Mouse (Mus musculus): ENCODE data around the gene Prcd. TPM values are rescaled to one million over a fixed set of nuclear protein-coding genes. Genes with fewer than 3 reads are reported as not detected.

Prcd gene
- total and polyA plus RNA-seq, 3 experiments = not detected

GRCm38 (mm10) chr11:116613234-116613633 lies 40.1 kb upstream of the Prcd start:
- Histone ChIP-seq H3K9me3 (replicated peaks; ENCODE audit: low read length) (peaks cover 4% of the 10 kb centered on the region), H3K27me3 (replicated peaks) (no peaks in the 10 kb centered on the region), H3K9ac (ENCODE audit: insufficient read depth, low read depth) (no peak overlapping the region), H3K79me2 (replicated peaks; ENCODE audit: control insufficient read depth, extremely low read depth, insufficient read depth, poor library complexity, severe bottlenecking) (no peaks in the 10 kb centered on the region), H3K4me2 (ENCODE audit: insufficient read depth, low read depth, poor library complexity, severe bottlenecking) (no peak overlapping the region), H3K27ac (ENCODE audit: insufficient read depth, low read depth) (no peak overlapping the region), H3K4me1 (ENCODE audit: control insufficient read depth in 1 of 2, insufficient read depth in 2 of 2) (peaks cover 30 to 80% of the 10 kb centered on the region in 2 experiments), H3K4me3 (replicated peaks in 1 of 3; ENCODE audit: low read depth in 2 of 3, low read length in 2 of 3, poor library complexity in 1 of 3) (no peak overlapping the region), H3K36me3 (replicated peaks in 1 of 2; ENCODE audit: control insufficient read depth in 1 of 2, insufficient read depth in 1 of 2, low read length in 1 of 2) (peaks cover 10 to 41% of the 10 kb centered on the region in 2 experiments)
- dilution Hi-C loops (cut with MboI; ENCODE audit: extremely low pct_ligation_motif_present, extremely low pct_unique_long_range_greater_than_20kb, low sequenced_read_pairs) = no loop called here
- in situ Hi-C loops (cut with MboI; ENCODE audit: low pct_ligation_motif_present, low pct_unique_long_range_greater_than_20kb, low sequenced_read_pairs) = no loop called here
- TF ChIP-seq POLR2A (IDR thresholded peaks at IDR 0.05; ENCODE audit: low read depth, low read length) = no peak
- TF ChIP-seq ZMIZ1 (IDR thresholded peaks at IDR 0.05; ENCODE audit: low read depth, low read length) = no peak
- TF ChIP-seq IRF4 (IDR thresholded peaks at IDR 0.05; ENCODE audit: low read depth, low read length) = no peak
- TF ChIP-seq MAX (IDR thresholded peaks at IDR 0.05; ENCODE audit: low read length) = no peak
- no peak for TF ChIP-seq RAD21 (IDR thresholded peaks at IDR 0.05; ENCODE audit: low read depth, low read length)
- TF ChIP-seq MAZ (IDR thresholded peaks at IDR 0.05; ENCODE audit: low read depth, low read length) = no peak
- no peak for TF ChIP-seq KAT2A (IDR thresholded peaks at IDR 0.05; ENCODE audit: insufficient replicate concordance, low read length)
- no peak for TF ChIP-seq ETS1 (conservative IDR thresholded peaks at IDR 0.05; ENCODE audit: low read depth, low read length)
- no peak for TF ChIP-seq USF1 (IDR thresholded peaks at IDR 0.05; ENCODE audit: low read depth, low read length)
- TF ChIP-seq CHD1 (IDR thresholded peaks at IDR 0.05; ENCODE audit: low read depth, low read length) = no peak
- TF ChIP-seq UBTF (IDR thresholded peaks at IDR 0.05; ENCODE audit: low read depth, low read length) = no peak
- TF ChIP-seq ZC3H11A (IDR thresholded peaks at IDR 0.05; ENCODE audit: low read depth, low read length) = no peak
- TF ChIP-seq MYC (IDR thresholded peaks at IDR 0.05; ENCODE audit: low read depth, low read length) = no peak
- no peak for TF ChIP-seq USF2 (conservative IDR thresholded peaks at IDR 0.05; ENCODE audit: low read depth, low read length)
- DNase-seq (ENCODE audit: extremely low read depth) = no peak

- Histone ChIP-seq H3K79me2 (replicated peaks; ENCODE audit: control insufficient read depth, extremely low read depth, insufficient read depth, poor library complexity, severe bottlenecking) (no peaks in the 10 kb centered on the region), H3K4me1 (ENCODE audit: control insufficient read depth in 1 of 2, insufficient read depth in 2 of 2) (peaks cover 50 to 86% of the 10 kb centered on the region in 2 experiments), H3K9ac (ENCODE audit: insufficient read depth, low read depth) (peak overlapping the region; percentile 50), H3K36me3 (replicated peaks in 1 of 2; ENCODE audit: control insufficient read depth in 1 of 2, insufficient read depth in 1 of 2, low read length in 1 of 2) (peaks cover 0 to 24% of the 10 kb centered on the region in 2 experiments), H3K27me3 (replicated peaks) (no peaks in the 10 kb centered on the region), H3K27ac (ENCODE audit: insufficient read depth, low read depth) (peak overlapping the region; percentile 85), H3K4me2 (ENCODE audit: insufficient read depth, low read depth, poor library complexity, severe bottlenecking) (peak overlapping the region; percentile 55), H3K4me3 (replicated peaks in 1 of 3; ENCODE audit: low read depth in 2 of 3, low read length in 2 of 3, poor library complexity in 1 of 3) (peak overlapping the region; percentile 25 to 42 (median 31)), H3K9me3 (replicated peaks; ENCODE audit: low read length) (peaks cover 4% of the 10 kb centered on the region)
- peak; percentile 80 for DNase-seq (ENCODE audit: extremely low read depth)
- dilution Hi-C loops (cut with MboI; ENCODE audit: extremely low pct_ligation_motif_present, extremely low pct_unique_long_range_greater_than_20kb, low sequenced_read_pairs) (no loop called here), in situ Hi-C loops (cut with MboI; ENCODE audit: low pct_ligation_motif_present, low pct_unique_long_range_greater_than_20kb, low sequenced_read_pairs) (no loop called here)
- no peak for TF ChIP-seq ZKSCAN1 (IDR thresholded peaks at IDR 0.05; ENCODE audit: borderline replicate concordance, low read depth, low read length)
- TF ChIP-seq ZC3H11A (IDR thresholded peaks at IDR 0.05; ENCODE audit: low read depth, low read length) = no peak
- peak; percentile 44; the same call in 1 of the 2 replicates for TF ChIP-seq TCF12 (IDR thresholded peaks at IDR 0.05; ENCODE audit: low read depth, low read length)
- peak; percentile 30; the same call in 1 of the 2 replicates for TF ChIP-seq IRF4 (IDR thresholded peaks at IDR 0.05; ENCODE audit: low read depth, low read length)
- TF ChIP-seq POLR2A (IDR thresholded peaks at IDR 0.05; ENCODE audit: low read depth, low read length) = peak; percentile 45; the same call in 1 of the 2 replicates
- TF ChIP-seq ETS1 (conservative IDR thresholded peaks at IDR 0.05; ENCODE audit: low read depth, low read length) = peak; percentile 37; the same call in 1 of the 2 replicates
- peak in 1 of 2 experiments; percentile 63; a peak in 2 of 4 replicates for TF ChIP-seq CTCF (conservative IDR thresholded peaks at IDR 0.05 in 1 of 2, IDR thresholded peaks at IDR 0.05 in 1 of 2; ENCODE audit: low read depth in 2 of 2, low read length in 2 of 2)
- TF ChIP-seq NELFE (IDR thresholded peaks at IDR 0.05; ENCODE audit: low read depth, low read length) = peak; percentile 37; the same call in 1 of the 2 replicates
- no peak for TF ChIP-seq USF1 (IDR thresholded peaks at IDR 0.05; ENCODE audit: low read depth, low read length)
- peak; percentile 82; the same call in 1 of the 2 replicates for TF ChIP-seq CHD2 (IDR thresholded peaks at IDR 0.05; ENCODE audit: low read length)
- no peak for TF ChIP-seq POLR2AphosphoS2 (IDR thresholded peaks at IDR 0.05; ENCODE audit: low read depth, low read length)
- TF ChIP-seq USF2 (conservative IDR thresholded peaks at IDR 0.05; ENCODE audit: low read depth, low read length) = no peak
- 0 out of 2 replicates have a peak, but pooled peaks have one; percentile 19 for TF ChIP-seq MEF2A (IDR thresholded peaks at IDR 0.05; ENCODE audit: borderline replicate concordance, low read depth, low read length)
- TF ChIP-seq HCFC1 (IDR thresholded peaks at IDR 0.05; ENCODE audit: low read depth, low read length) = 0 out of 2 replicates have a peak, but pooled peaks have one; percentile 42
- no peak for TF ChIP-seq MAX (IDR thresholded peaks at IDR 0.05; ENCODE audit: low read length)
- no peak for TF ChIP-seq MAFK (IDR thresholded peaks at IDR 0.05; ENCODE audit: insufficient replicate concordance, low read length)
- 0 out of 2 replicates have a peak, but pooled peaks have one; percentile 18 for TF ChIP-seq MYC (IDR thresholded peaks at IDR 0.05; ENCODE audit: low read depth, low read length)
- peak; percentile 3 for TF ChIP-seq RAD21 (IDR thresholded peaks at IDR 0.05; ENCODE audit: low read depth, low read length)
- TF ChIP-seq E2F4 (IDR thresholded peaks at IDR 0.05; ENCODE audit: insufficient replicate concordance, low read depth, low read length) = no peak
- peak; percentile 92; the same call in 1 of the 2 replicates for TF ChIP-seq MAZ (IDR thresholded peaks at IDR 0.05; ENCODE audit: low read depth, low read length)
- peak; percentile 35; the same call in 1 of the 2 replicates for TF ChIP-seq SIN3A (IDR thresholded peaks at IDR 0.05; ENCODE audit: low read length)
- peak; percentile 20 for TF ChIP-seq SMC3 (IDR thresholded peaks at IDR 0.05; ENCODE audit: low read depth, low read length)
- TF ChIP-seq ELF1 (IDR thresholded peaks at IDR 0.05; ENCODE audit: low read depth, low read length) = peak; percentile 56; the same call in 1 of the 2 replicates
- TF ChIP-seq GABPA (IDR thresholded peaks at IDR 0.05; ENCODE audit: insufficient replicate concordance, low read depth, low read length) = no peak
- no peak for TF ChIP-seq CHD1 (IDR thresholded peaks at IDR 0.05; ENCODE audit: low read depth, low read length)
These were observed 37.4 kb upstream of the Prcd start for GRCm38 (mm10) chr11:116615735-116616437.
